Mouse (Mus musculus): ENCODE measurements around the gene Lmx1b. TPM values are rescaled to one million over a fixed set of nuclear protein-coding genes. Genes with fewer than 3 reads are reported as not detected.

Gene Lmx1b
- not detected for polyA plus RNA-seq (2014; fragmentation: Illumina TruSeq; extraction: RNeasy Lipid Tissue Mini Kit (QIAGEN cat#74804); ENCODE audit: low read depth, low replicate concordance)

DNA sequence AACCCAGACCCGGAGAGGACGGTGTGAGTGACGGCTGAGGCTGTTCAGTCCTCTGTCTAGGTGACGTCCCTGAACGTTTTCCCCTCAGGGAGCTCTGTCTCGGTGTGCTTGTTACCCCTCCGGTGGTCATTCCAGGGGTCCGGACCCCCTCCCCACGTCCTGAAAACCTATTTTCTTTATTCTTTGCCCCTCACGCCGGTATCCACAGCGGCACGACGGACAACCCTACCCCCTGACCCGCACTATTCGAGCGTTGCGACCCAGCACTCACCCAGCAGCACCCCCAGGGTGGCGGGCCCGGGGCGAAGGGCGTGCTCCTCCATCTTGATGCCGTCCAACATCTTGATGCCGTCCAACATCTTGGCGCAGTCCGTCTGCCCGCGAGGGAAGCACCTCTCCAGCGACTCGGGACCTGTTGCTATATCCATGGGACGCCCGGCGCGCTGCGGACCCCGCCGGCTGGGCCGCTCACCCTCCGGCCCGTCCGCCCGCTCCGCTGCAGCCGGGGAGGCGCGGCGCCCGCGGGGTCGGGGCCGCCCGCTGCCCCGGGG, at the start of gene Lmx1b:
Lmx1b (minus strand) TSS at position 341 of the 551 bp plus-strand sequence.

Other genes starting within 250 kb of the Lmx1b start
- 2.8 TPM for gene Zbtb34, start 209.2 kb downstream of the Lmx1b start, polyA plus RNA-seq (2014; fragmentation: Illumina TruSeq; extraction: RNeasy Lipid Tissue Mini Kit (QIAGEN cat#74804); ENCODE audit: low read depth, low replicate concordance)
- gene Zbtb43, start 172.0 kb downstream of the Lmx1b start, polyA plus RNA-seq (2014; fragmentation: Illumina TruSeq; extraction: RNeasy Lipid Tissue Mini Kit (QIAGEN cat#74804); ENCODE audit: low read depth, low replicate concordance): 17.9 TPM
- 0.19 TPM for gene Mvb12b, start 247.4 kb upstream of the Lmx1b start, polyA plus RNA-seq (2014; fragmentation: Illumina TruSeq; extraction: RNeasy Lipid Tissue Mini Kit (QIAGEN cat#74804); ENCODE audit: low read depth, low replicate concordance)